Mouse (Mus musculus) monocyte, adult 5-6 weeks (primary cell): ENCODE measurements at regions not wholly inside any gene's neighbourhood (a gene's known extent, or its start where the extent isn't known, plus 50 kb on each side); places are given as distances from the start of the nearest gene placed in this dataset.
A peak's percentile ranks its signal among the peaks of the same experiment; 100 is the strongest.

Source experiments
- ATAC-seq: fragments of 153-309, 156-312 bp; replicated peaks from 2 replicates; pipeline ENCODE4 v1.8.0; 2017; ENCODE audit warnings: mild to moderate bottlenecking; ENCODE audit not compliant: low TSS enrichment, insufficient number of reproducible peaks, severe bottlenecking, poor library complexity, low FRiP score

DNA sequence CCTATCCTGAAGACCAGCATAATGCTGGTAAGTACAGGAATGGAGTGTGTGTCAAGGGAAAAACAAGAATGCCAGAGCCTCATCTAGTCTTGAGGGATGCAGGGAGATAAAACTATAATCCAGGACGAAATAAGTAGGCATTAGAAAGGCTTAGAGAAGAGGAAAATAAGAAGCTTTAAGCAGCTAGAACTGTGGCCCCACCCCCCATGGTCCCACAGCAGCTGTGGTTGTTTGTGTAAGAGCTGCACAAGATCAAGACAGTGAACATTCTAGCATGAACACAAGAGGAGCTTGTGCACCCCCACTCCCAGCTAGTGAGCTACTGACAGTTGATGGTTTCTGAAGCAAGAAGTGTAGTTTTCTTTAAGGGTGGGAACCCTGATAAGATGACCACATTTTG is 315.9 kb downstream of the Tmem135 start:
- no peak for ATAC-seq

DNA sequence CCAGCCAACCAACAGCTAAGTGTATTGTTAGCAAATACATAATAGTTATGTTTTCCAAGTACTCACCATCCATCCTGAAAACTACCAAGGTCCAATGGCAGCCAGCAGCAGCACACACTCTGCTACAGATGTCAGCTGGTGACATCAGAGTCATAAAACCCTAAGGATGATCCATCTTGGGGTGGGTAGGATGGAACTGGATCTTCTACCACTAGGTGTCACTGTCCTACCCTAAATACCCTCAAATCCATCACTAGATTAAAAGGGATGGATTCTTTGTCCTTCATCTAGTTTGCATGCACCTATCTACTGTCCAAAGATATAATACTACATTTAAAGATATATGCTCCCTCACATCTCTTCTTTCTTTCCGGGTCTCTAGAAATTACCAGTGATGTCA is 317.7 kb downstream of the Tmem135 start:
- ATAC-seq, result 0 out of 2 replicates have a peak, but pooled peaks have one; percentile 40

- ATAC-seq, result no peak
Observed at GRCm38 (mm10) chr7:89073939-89074690, 329.9 kb downstream of the Tmem135 start.

DNA sequence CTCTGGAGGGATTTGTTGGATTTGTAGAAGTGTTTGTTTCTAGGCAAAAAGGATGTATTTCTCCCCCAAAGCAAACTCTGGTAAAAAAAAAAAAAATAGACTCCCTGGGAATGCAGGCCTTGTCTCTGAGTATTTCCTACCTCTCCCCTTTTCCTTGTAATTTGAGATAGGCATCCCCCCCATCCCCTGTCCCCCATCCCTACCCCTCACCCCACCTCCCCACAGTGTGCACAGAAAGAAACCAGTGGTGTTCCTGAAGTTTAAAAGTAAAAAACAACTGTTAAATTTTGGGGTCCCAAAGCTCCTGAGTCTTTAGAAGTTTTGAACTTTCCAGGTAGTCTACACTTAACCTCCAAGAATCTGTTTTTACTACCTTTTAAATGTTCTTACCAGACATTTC is 334.0 kb downstream of the Tmem135 start:
- ATAC-seq, result no peak

DNA sequence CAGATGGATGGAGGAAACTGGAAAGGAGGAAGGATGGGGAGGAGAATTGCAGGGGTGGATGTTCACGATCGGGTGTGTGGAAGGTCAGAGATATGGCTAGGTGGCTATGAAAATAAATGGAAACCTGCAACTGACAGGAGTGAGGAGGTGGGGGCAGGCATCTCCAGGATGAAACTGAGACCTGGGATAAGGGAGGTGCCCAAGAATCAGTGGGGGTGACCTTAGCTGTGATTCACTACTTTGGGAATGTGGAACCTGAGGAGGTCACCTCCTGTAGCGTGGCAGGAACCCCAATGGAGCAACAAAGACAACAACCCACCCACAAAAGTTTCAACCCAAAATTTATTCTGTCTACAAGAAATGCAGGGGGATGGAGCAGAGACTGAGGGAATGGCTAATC is 339.6 kb downstream of the Tmem135 start:
- no peak for ATAC-seq

DNA sequence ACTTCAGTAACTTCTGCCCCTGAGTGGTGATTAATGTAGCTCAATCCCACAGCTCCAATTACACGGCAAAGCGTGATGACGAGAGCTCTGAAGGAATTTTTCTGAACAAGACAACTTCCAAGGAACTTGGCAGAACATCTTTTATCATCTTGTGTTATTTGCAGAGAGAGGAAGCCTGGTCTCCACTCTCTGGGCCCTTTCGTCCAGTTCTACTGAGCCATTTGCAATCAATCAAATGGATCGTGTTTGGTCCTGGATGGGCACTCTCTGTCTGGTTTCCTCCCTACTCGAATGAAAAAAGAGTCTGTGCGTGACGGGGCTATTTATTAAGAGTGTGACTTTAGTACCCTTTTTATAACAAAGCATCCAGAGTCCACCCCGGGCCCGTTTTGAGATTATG is 340.4 kb downstream of the Tmem135 start:
- no peak for ATAC-seq

DNA sequence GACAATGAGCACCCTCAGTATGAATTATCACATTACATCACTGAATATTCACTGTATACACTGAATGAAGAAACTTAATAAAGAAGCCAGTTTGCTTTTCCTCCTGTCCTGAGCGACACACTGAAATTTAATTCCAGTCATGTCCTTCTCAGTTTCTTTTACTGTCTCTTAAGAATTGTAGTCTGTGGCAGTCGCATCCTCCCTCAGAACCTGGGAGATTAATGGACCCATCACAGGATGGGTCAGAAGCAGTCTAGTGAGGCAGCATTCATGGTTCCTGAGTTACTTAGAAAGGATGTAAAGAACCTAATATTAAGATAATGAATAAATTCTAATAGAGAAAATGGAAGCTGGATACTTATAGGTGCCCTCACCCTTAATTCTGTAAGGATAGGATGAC is 349.5 kb downstream of the Tmem135 start:
- no peak for ATAC-seq

DNA sequence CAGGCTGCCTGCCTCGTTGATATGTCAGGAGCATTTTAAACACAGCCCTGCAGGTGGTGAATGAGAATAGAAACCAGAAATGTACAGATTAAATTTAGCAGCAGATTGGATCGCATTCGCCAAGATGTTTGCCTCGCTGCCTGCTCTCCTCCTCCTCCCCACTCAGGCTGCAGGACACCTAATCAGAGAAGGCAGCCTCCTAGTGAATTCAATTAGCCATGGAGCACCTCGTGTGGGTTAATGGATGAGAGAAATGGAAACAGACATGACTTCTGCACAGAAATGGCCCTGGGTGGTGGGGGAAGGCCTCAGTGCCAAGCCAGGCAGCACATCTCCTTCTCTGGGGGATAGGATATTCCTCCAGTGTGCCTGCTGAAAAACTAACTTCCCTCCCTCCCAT is 352.8 kb downstream of the Tmem135 start:
- ATAC-seq, result no peak

GRCm38 (mm10) chr7:89046405-89047217 is 357.4 kb downstream of the Tmem135 start:
- no peak for ATAC-seq

- no peak for ATAC-seq
Observed at GRCm38 (mm10) chr7:89042977-89043376, 361.0 kb downstream of the Tmem135 start.

GRCm38 (mm10) chr7:89041287-89041686 is 362.7 kb downstream of the Tmem135 start:
- no peak for ATAC-seq

DNA sequence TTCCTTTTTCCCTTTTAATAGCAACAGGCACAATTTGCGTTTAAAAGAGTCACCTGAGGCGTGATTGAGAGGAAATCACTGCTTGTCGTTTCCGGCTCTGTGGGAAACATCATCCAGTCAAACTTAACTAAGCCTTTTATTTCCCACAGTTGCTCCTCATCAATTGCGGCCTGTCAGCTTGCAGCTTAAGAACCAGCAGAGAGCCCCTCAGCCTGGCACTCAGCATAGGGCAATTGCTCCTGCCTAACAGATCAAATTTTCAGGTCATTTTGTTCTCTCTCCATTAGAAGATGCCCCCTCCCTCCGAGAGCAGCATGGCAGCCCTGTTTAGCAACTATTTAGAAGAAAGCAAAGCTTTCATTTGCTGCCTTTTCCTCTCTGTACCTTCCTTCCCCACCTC is 363.9 kb downstream of the Tmem135 start:
- ATAC-seq, result no peak

GRCm38 (mm10) chr7:89035138-89035996 is 368.7 kb downstream of the Tmem135 start:
- no peak for ATAC-seq

DNA sequence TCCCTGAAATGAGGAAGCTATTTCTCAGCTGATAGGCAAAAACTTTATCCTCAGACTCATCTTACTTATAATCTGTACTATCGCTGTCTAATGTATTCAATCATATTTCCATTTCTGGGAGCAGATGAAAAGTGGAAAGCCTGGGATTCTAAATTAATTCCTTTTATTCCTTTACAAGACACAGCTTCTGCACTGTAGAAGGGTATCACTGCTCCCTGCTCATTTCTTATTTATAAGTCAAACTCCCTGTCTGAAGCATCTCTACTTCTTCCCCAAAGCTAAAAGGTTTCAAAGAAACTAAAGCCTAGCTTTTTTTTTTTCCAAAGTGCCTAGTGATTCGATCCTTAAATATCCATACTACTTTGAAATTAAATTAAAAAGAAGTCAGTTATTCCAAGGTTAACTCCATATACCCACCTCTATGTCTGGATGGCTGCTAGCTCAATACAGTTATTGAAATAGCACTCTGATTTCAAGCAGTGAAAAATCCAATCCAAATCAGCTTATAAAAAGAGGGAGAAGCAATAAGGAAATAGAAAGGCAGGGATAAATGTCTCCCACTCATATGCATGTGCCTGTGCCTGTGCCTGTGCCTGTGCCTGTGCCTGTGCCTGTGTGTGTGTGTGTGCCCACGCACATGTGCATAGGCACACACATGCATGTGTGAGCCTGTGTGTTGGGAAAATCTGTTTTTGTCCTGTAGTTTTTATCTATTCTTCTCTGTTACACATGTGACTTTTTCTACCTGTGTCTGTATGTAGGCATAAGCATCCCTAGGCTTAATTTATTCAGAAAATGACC is 380.6 kb downstream of the Tmem135 start:
- ATAC-seq, result no peak

GRCm38 (mm10) chr7:88998815-88999392 is 405.1 kb downstream of the Tmem135 start:
- ATAC-seq, result no peak

GRCm38 (mm10) chr7:88997815-88998477 is 406.1 kb downstream of the Tmem135 start:
- ATAC-seq, result no peak

DNA sequence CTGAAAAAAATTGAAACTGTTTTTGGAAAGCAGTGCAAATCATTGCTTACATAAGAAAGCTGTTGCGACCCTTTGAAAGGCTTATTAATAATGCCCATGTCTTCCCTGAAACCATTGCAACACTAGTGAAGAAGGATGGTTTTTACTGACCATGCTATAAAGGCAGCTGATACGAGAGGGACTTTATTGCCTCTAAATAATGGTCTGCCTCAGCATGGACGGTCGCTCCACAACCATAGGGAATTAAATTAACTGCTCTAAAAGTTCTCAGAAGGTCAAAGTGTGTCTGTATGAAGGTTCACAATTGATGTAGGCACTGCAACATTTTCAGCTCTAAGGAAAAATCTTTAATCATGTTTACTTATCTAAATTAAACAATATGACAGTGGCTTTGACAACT is 429.6 kb downstream of the Tmem135 start:
- no peak for ATAC-seq

- no peak for ATAC-seq
Observed at GRCm38 (mm10) chr7:88960841-88961240, 443.2 kb downstream of the Tmem135 start.
